Mouse (Mus musculus) CH12.LX (cell line): ENCODE results near the gene Fam169b. TPM values are rescaled to one million over a fixed set of nuclear protein-coding genes. Genes with fewer than 3 reads are reported as not detected.

ENCODE experiments used
- DNase-seq: peaks from one replicate; pipeline ENCODE4 v3.0.0-alpha.2; 2013; ENCODE audit errors: extremely low read depth
- H3K27ac ChIP-seq: 2 replicates; pipeline ENCODE4 v1.5.1; 2012; ENCODE audit warnings: low read depth, mild to moderate bottlenecking, control low read depth, moderate library complexity; ENCODE audit not compliant: insufficient read depth
- H3K27me3 ChIP-seq: replicated peaks from 2 replicates; pipeline ENCODE3; 2012; ENCODE audit warnings: inconsistent platforms
- H3K36me3 ChIP-seq, 2 experiments: replicated peaks in 1 of 2; 2 replicates each; pipeline versions ENCODE3 to v1.6.1; 2012; ENCODE audit warnings: inconsistent platforms in 1 of 2, low read length in 1 of 2, mild to moderate bottlenecking in 1 of 2, mixed read lengths in 1 of 2, moderate library complexity in 1 of 2; ENCODE audit not compliant: control insufficient read depth in 1 of 2, insufficient read depth in 1 of 2
- H3K4me1 ChIP-seq, 2 experiments: 2 replicates each; pipeline ENCODE4 v1.6.1; 2012; ENCODE audit warnings: inconsistent platforms in 1 of 2, moderate library complexity in 1 of 2; ENCODE audit not compliant: insufficient read depth in 2 of 2, control insufficient read depth in 1 of 2
- H3K4me2 ChIP-seq: 2 replicates; pipeline ENCODE4 v1.6.1; 2012; ENCODE audit warnings: low read depth, mild to moderate bottlenecking, control low read depth; ENCODE audit not compliant: poor library complexity, insufficient read depth, severe bottlenecking
- H3K4me3 ChIP-seq, 3 experiments: fragments of 150-350 bp in 1 of 3; sonication (generic) in 1 of 3; replicated peaks in 1 of 3; 2 replicates each; pipeline versions ENCODE3 to v1.5.1; 2011 to 2012; ENCODE audit warnings: low read depth in 2 of 3, low read length in 2 of 3, mild to moderate bottlenecking in 2 of 3, moderate library complexity in 2 of 3, control low read depth in 1 of 3, improper control_type of control experiment in 1 of 3, inconsistent platforms in 1 of 3, mixed read lengths in 1 of 3; ENCODE audit not compliant: poor library complexity in 1 of 3
- H3K79me2 ChIP-seq: replicated peaks from 2 replicates; pipeline ENCODE4 v1.6.1; 2012; ENCODE audit warnings: mild to moderate bottlenecking, moderate library complexity; ENCODE audit not compliant: control insufficient read depth, poor library complexity, insufficient read depth, severe bottlenecking; ENCODE audit errors: extremely low read depth
- H3K9ac ChIP-seq: 2 replicates; pipeline ENCODE4 v1.6.1; 2012; ENCODE audit warnings: low read depth, mild to moderate bottlenecking, control low read depth, moderate library complexity; ENCODE audit not compliant: insufficient read depth
- H3K9me3 ChIP-seq: replicated peaks from 2 replicates; pipeline ENCODE3; 2012; ENCODE audit warnings: low read length, inconsistent platforms, mixed read lengths
- CHD2 ChIP-seq: IDR thresholded peaks from 2 replicates; pipeline ENCODE4 v1.6.1; 2011; ENCODE audit warnings: low read length, improper control_type of control experiment
- CTCF ChIP-seq, 2 experiments: IDR thresholded peaks in 1 of 2; conservative IDR thresholded peaks in 1 of 2; 2 replicates each; pipeline ENCODE4 v1.5.1; 2011 to 2012; ENCODE audit warnings: low read depth in 2 of 2, low read length in 2 of 2, improper control_type of control experiment in 1 of 2, inconsistent platforms in 1 of 2, mild to moderate bottlenecking in 1 of 2, moderate library complexity in 1 of 2
- E2F4 ChIP-seq: IDR thresholded peaks from 2 replicates; pipeline ENCODE4 v1.6.1; 2011; ENCODE audit warnings: low read depth, low read length, improper control_type of control experiment; ENCODE audit not compliant: insufficient replicate concordance
- EP300 ChIP-seq: IDR thresholded peaks from 2 replicates; pipeline ENCODE4 v1.6.1; 2011; ENCODE audit warnings: low read length, improper control_type of control experiment
- GABPA ChIP-seq: IDR thresholded peaks from 2 replicates; pipeline ENCODE4 v1.6.1; 2012; ENCODE audit warnings: low read depth, low read length, improper control_type of control experiment, inconsistent platforms; ENCODE audit not compliant: insufficient replicate concordance
- JUN ChIP-seq: IDR thresholded peaks from 2 replicates; pipeline ENCODE4 v1.6.1; 2011; ENCODE audit warnings: low read depth, mild to moderate bottlenecking, low read length, improper control_type of control experiment, moderate library complexity; ENCODE audit not compliant: insufficient read depth
- JUND ChIP-seq: conservative IDR thresholded peaks from 2 replicates; pipeline ENCODE4 v1.6.1; 2011; ENCODE audit warnings: low read depth, low read length, improper control_type of control experiment
- MAFK ChIP-seq: IDR thresholded peaks from 2 replicates; pipeline ENCODE4 v1.6.1; 2011; ENCODE audit warnings: low read length, improper control_type of control experiment; ENCODE audit not compliant: insufficient replicate concordance
- MAX ChIP-seq: IDR thresholded peaks from 2 replicates; pipeline ENCODE4 v1.6.1; 2011; ENCODE audit warnings: low read length, improper control_type of control experiment
- MAZ ChIP-seq: IDR thresholded peaks from 2 replicates; pipeline ENCODE4 v1.6.1; 2012; ENCODE audit warnings: low read depth, mild to moderate bottlenecking, inconsistent platforms, low read length, improper control_type of control experiment, moderate library complexity
- MEF2A ChIP-seq: IDR thresholded peaks from 2 replicates; pipeline ENCODE4 v1.6.1; 2014; ENCODE audit warnings: low read depth, mild to moderate bottlenecking, inconsistent platforms, low read length, improper control_type of control experiment, borderline replicate concordance
- MXI1 ChIP-seq: IDR thresholded peaks from 2 replicates; pipeline ENCODE4 v1.6.1; 2011; ENCODE audit warnings: mild to moderate bottlenecking, low read depth, low read length, improper control_type of control experiment
- NRF1 ChIP-seq: IDR thresholded peaks from 2 replicates; pipeline ENCODE4 v1.6.1; 2014; ENCODE audit warnings: low read depth, mild to moderate bottlenecking, inconsistent platforms, low read length, improper control_type of control experiment, moderate library complexity
- PAX5 ChIP-seq: IDR thresholded peaks from 2 replicates; pipeline ENCODE4 v1.6.1; 2012; ENCODE audit warnings: low read length, inconsistent platforms, mixed read lengths
- POLR2A ChIP-seq: IDR thresholded peaks from 2 replicates; pipeline ENCODE4 v1.6.1; 2011; ENCODE audit warnings: low read depth, mild to moderate bottlenecking, improper control_type of control experiment, low read length
- RCOR1 ChIP-seq: conservative IDR thresholded peaks from 2 replicates; pipeline ENCODE4 v1.6.1; 2012; ENCODE audit warnings: low read depth, mild to moderate bottlenecking, inconsistent platforms, low read length, improper control_type of control experiment
- SIN3A ChIP-seq: IDR thresholded peaks from 2 replicates; pipeline ENCODE4 v1.6.1; 2012; ENCODE audit warnings: low read length, improper control_type of control experiment, inconsistent platforms
- TBP ChIP-seq: conservative IDR thresholded peaks from 2 replicates; pipeline ENCODE4 v1.6.1; 2011; ENCODE audit warnings: low read depth, low read length, improper control_type of control experiment
- TCF12 ChIP-seq: IDR thresholded peaks from 2 replicates; pipeline ENCODE4 v1.6.1; 2014; ENCODE audit warnings: low read depth, mild to moderate bottlenecking, inconsistent platforms, low read length, improper control_type of control experiment
- USF2 ChIP-seq: conservative IDR thresholded peaks from 2 replicates; pipeline ENCODE4 v1.6.1; 2011; ENCODE audit warnings: low read depth, low read length, improper control_type of control experiment
- ZC3H11A ChIP-seq: IDR thresholded peaks from 2 replicates; pipeline ENCODE4 v1.6.1; 2012; ENCODE audit warnings: low read depth, mild to moderate bottlenecking, inconsistent platforms, low read length, improper control_type of control experiment
- ZKSCAN1 ChIP-seq: IDR thresholded peaks from 2 replicates; pipeline ENCODE4 v1.6.1; 2012; ENCODE audit warnings: low read depth, inconsistent platforms, low read length, improper control_type of control experiment, borderline replicate concordance
- dilution Hi-C: fragments of 300-500 bp; cut with MboI; formaldehyde crosslinking; loops from 2 replicates; pipeline ENCODE4 v1.14.3; 2020; ENCODE audit warnings: low sequenced_read_pairs; ENCODE audit not compliant: extremely low pct_unique_long_range_greater_than_20kb, extremely low pct_ligation_motif_present
- in situ Hi-C: fragments of 300-500 bp; cut with MboI; formaldehyde crosslinking; loops from 3 replicates; pipeline ENCODE4 v1.14.3; 2019; ENCODE audit warnings: low sequenced_read_pairs, low pct_ligation_motif_present, low pct_unique_long_range_greater_than_20kb, mixed read lengths
- polyA plus RNA-seq: library from polyadenylated mRNA; unstranded; fragments of >175 nt; gene quantifications from 2 replicates; pipeline ENCODE4 v1.2.1, GENCODE M21; 2012; ENCODE audit warnings: low read depth; ENCODE audit not compliant: insufficient read length
- total RNA-seq, 2 experiments: library from RNA; depleted of rRNA; stranded (reverse); fragments of 300-350 nt in 1 of 2; fragments of >200 nt in 1 of 2; gene quantifications; 2 replicates each; pipeline ENCODE4 v1.2.3; 2012 to 2014

Gene Fam169b
- total RNA-seq (2012; rRNA removed) (13.6 and 17.0 TPM in 2 replicates), total RNA-seq (2014; rRNA removed) (15.2 and 15.9 TPM in 2 replicates), polyA plus RNA-seq (16.2 and 17.3 TPM in 2 replicates)

DNA sequence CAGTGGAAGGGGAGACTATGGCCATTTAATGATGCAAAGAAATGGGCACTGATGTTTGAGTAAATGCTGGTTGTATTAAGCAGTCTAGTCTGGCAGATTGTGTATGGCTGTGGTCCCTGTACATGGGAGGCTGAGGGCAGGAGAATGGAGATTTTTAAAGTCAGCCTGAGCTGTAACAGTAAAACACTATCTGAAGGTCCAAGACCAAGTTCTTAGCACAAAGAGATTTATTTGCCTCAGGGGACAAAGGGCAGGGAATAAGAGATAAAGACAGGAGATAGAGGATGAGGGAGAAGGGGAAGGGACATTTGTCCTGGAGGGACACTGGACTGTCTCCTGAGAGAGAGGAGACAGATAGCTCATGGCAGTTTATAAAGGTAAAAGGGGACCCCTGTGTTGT lies at the start of gene Fam169b:
Gene Fam169b, plus strand, starts transcription at position 325 of the 400 bp plus-strand sequence.
- Histone ChIP-seq H3K79me2 (peaks cover 24% of the 10 kb centered on the region), H3K9me3 (no peaks in the 10 kb centered on the region), H3K27ac (no peak within 1 kb of the TSS), H3K9ac (no peak within 1 kb of the TSS), H3K4me2 (no peak within 1 kb of the TSS), H3K4me3 (no peak within 1 kb of the TSS), H3K4me1 (peaks cover 3 to 10% of the 10 kb centered on the region in 2 experiments), H3K36me3 (no peaks in the 10 kb centered on the region), H3K27me3 (no peaks in the 10 kb centered on the region)
- in situ Hi-C loops, result no loop called here
- dilution Hi-C loops, result no loop called here
- DNase-seq, result no peak
- TF ChIP-seq MAZ (no peak), MAX (no peak), MXI1 (no peak), GABPA (no peak), RCOR1 (no peak), CHD2 (no peak), PAX5 (no peak), MEF2A (no peak), EP300 (no peak), TCF12 (no peak), TBP (no peak), JUND (no peak), NRF1 (no peak), E2F4 (no peak), MAFK (no peak), SIN3A (no peak)

- no peak overlapping the region for H3K27ac ChIP-seq
- TF ChIP-seq JUN (no peak), ZKSCAN1 (no peak), USF2 (no peak), TCF12 (no peak), GABPA (no peak), CHD2 (no peak), POLR2A (no peak), MAZ (no peak), JUND (no peak), CTCF (conservative IDR thresholded peaks at IDR 0.05 in 1 of 2, IDR thresholded peaks at IDR 0.05 in 1 of 2; ENCODE audit: low read depth in 2 of 2, low read length in 2 of 2) (no peak), MXI1 (no peak), ZC3H11A (no peak)
- in situ Hi-C loops, result no loop called here
- dilution Hi-C loops, result no loop called here
- H3K36me3 ChIP-seq, result no peaks in the 10 kb centered on the region
- DNase-seq, result no peak
- no peaks in the 10 kb centered on the region for H3K79me2 ChIP-seq
- no peak overlapping the region for H3K4me3 ChIP-seq
- H3K9ac ChIP-seq, result no peak overlapping the region
- H3K4me2 ChIP-seq, result no peak overlapping the region
- peaks cover 6 to 50% of the 10 kb centered on the region in 2 experiments for H3K4me1 ChIP-seq
- no peaks in the 10 kb centered on the region for H3K9me3 ChIP-seq
- no peaks in the 10 kb centered on the region for H3K27me3 ChIP-seq
These were observed 49.6 kb upstream of the Fam169b start for GRCm38 (mm10) chr7:68224006-68224405.
